Mouse (Mus musculus): ENCODE data around the gene Spata4. TPM values are rescaled to one million over a fixed set of nuclear protein-coding genes. Genes with fewer than 3 reads are reported as not detected.
"Not testable (repeated sequence)": the region's sequence is repeated elsewhere in the genome, so short reads cannot be mapped to it uniquely, and the experiment has no call there.

The Spata4 gene
- total and polyA plus RNA-seq, 3 experiments: not detected

GRCm38 (mm10) chr8:54609336-54609735 lies 8.8 kb downstream of the Spata4 start:
- no peaks in the 10 kb centered on the region for H3K4me1 ChIP-seq (ENCODE audit: control insufficient read depth in 1 of 2, insufficient read depth in 2 of 2, low read length in 2 of 2)
- no peaks in the 10 kb centered on the region for H3K9me3 ChIP-seq (replicated peaks; ENCODE audit: insufficient read depth, low read length)
- no peak for DNase-seq (ENCODE audit: low read depth, low spot score)
- TF ChIP-seq TAL1 (IDR thresholded peaks at IDR 0.05; ENCODE audit: low read length) (no peak), POLR2AphosphoS2 (IDR thresholded peaks at IDR 0.05; ENCODE audit: low read length) (no peak), ZC3H11A (IDR thresholded peaks at IDR 0.05; ENCODE audit: low read depth, low read length) (no peak)
- no peaks in the 10 kb centered on the region for H3K79me2 ChIP-seq (ENCODE audit: control insufficient read depth, insufficient read depth, low read length, poor library complexity)
- H3K36me3 ChIP-seq (ENCODE audit: control insufficient read depth in 1 of 2, insufficient read depth in 2 of 2, low read length in 2 of 2): no peaks in the 10 kb centered on the region
- no peaks in the 10 kb centered on the region for H3K27me3 ChIP-seq (ENCODE audit: control insufficient read depth in 1 of 2, insufficient read depth in 2 of 2, low read length in 2 of 2)
- no peak overlapping the region for H3K27ac ChIP-seq (ENCODE audit: control insufficient read depth, low read depth, low read length)
- no peak overlapping the region for H3K9ac ChIP-seq (ENCODE audit: control insufficient read depth, low read depth, low read length, poor library complexity, severe bottlenecking)
- no peak overlapping the region for H3K4me3 ChIP-seq (ENCODE audit: control insufficient read depth in 1 of 2, insufficient read depth in 1 of 2, low read depth in 2 of 2, low read length in 2 of 2)

GRCm38 (mm10) chr8:54610238-54610637 lies 9.7 kb downstream of the Spata4 start:
- H3K9me3 ChIP-seq (replicated peaks; ENCODE audit: insufficient read depth, low read length): no peaks in the 10 kb centered on the region
- no peaks in the 10 kb centered on the region for H3K27me3 ChIP-seq (ENCODE audit: control insufficient read depth in 1 of 2, insufficient read depth in 2 of 2, low read length in 2 of 2)
- H3K36me3 ChIP-seq (ENCODE audit: control insufficient read depth in 1 of 2, insufficient read depth in 2 of 2, low read length in 2 of 2): no peaks in the 10 kb centered on the region
- H3K4me3 ChIP-seq (ENCODE audit: control insufficient read depth in 1 of 2, insufficient read depth in 1 of 2, low read depth in 2 of 2, low read length in 2 of 2): no peak overlapping the region
- no peak overlapping the region for H3K27ac ChIP-seq (ENCODE audit: control insufficient read depth, low read depth, low read length)
- H3K4me1 ChIP-seq (ENCODE audit: control insufficient read depth in 1 of 2, insufficient read depth in 2 of 2, low read length in 2 of 2): no peaks in the 10 kb centered on the region
- TF ChIP-seq E2F4 (IDR thresholded peaks at IDR 0.05; ENCODE audit: borderline replicate concordance, low read depth, low read length) (no peak), CHD1 (IDR thresholded peaks at IDR 0.05; ENCODE audit: low read depth, low read length) (no peak), POLR2AphosphoS5 (IDR thresholded peaks at IDR 0.05; ENCODE audit: borderline replicate concordance, low read depth, low read length) (no peak), BHLHE40 (IDR thresholded peaks at IDR 0.05; ENCODE audit: borderline replicate concordance, low read depth, low read length) (no peak), NRF1 (IDR thresholded peaks at IDR 0.05; ENCODE audit: insufficient read depth, low read depth, low read length, poor library complexity, severe bottlenecking) (no peak), ELF1 (IDR thresholded peaks at IDR 0.05; ENCODE audit: low read depth, low read length) (no peak), TBP (IDR thresholded peaks at IDR 0.05; ENCODE audit: low read depth, low read length) (no peak), KAT2A (conservative IDR thresholded peaks at IDR 0.05; ENCODE audit: low read depth, low read length) (no peak), MAZ (IDR thresholded peaks at IDR 0.05; ENCODE audit: low read depth, low read length) (no peak), GATA1 (IDR thresholded peaks at IDR 0.05; ENCODE audit: low read depth, low read length) (no peak), SMC3 (IDR thresholded peaks at IDR 0.05; ENCODE audit: low read depth, low read length) (no peak)
- no peak overlapping the region for H3K9ac ChIP-seq (ENCODE audit: control insufficient read depth, low read depth, low read length, poor library complexity, severe bottlenecking)
- H3K79me2 ChIP-seq (ENCODE audit: control insufficient read depth, insufficient read depth, low read length, poor library complexity): no peaks in the 10 kb centered on the region
- DNase-seq (ENCODE audit: low read depth, low spot score): no peak

GRCm38 (mm10) chr8:54616710-54617109 lies 16.1 kb downstream of the Spata4 start:
- not testable (repeated sequence) for H3K27ac ChIP-seq (ENCODE audit: control insufficient read depth, low read depth, low read length); H3K9me3 ChIP-seq (replicated peaks; ENCODE audit: insufficient read depth, low read length); H3K36me3 ChIP-seq (ENCODE audit: control insufficient read depth in 1 of 2, insufficient read depth in 2 of 2, low read length in 2 of 2); H3K9ac ChIP-seq (ENCODE audit: control insufficient read depth, low read depth, low read length, poor library complexity, severe bottlenecking); H3K4me1 ChIP-seq (ENCODE audit: control insufficient read depth in 1 of 2, insufficient read depth in 2 of 2, low read length in 2 of 2); H3K4me3 ChIP-seq (ENCODE audit: control insufficient read depth in 1 of 2, insufficient read depth in 1 of 2, low read depth in 2 of 2, low read length in 2 of 2); H3K27me3 ChIP-seq (ENCODE audit: control insufficient read depth in 1 of 2, insufficient read depth in 2 of 2, low read length in 2 of 2); DNase-seq (ENCODE audit: low read depth, low spot score); H3K79me2 ChIP-seq (ENCODE audit: control insufficient read depth, insufficient read depth, low read length, poor library complexity)

Measured in MEL (cell line).